Mouse (Mus musculus) liver, embryonic 16.5 days (tissue): ENCODE results near the gene Pxn. TPM values are rescaled to one million over a fixed set of nuclear protein-coding genes. Genes with fewer than 3 reads are reported as not detected.
A peak's percentile ranks its signal among the peaks of the same experiment; 100 is the strongest.
"Not testable (repeated sequence)": the region's sequence is repeated elsewhere in the genome, so short reads cannot be mapped to it uniquely, and the experiment has no call there.

Experiments used
- ATAC-seq: fragments of 200-750 bp; cut with Nextera tagmentation; 2 replicates; pipeline ENCODE4 v1.8.0; 2017; ENCODE audit warnings: low read depth, mild to moderate bottlenecking, moderate number of reproducible peaks, moderate library complexity
- H3K27ac ChIP-seq: fragments of 300-500 bp; sonication (generic); 2 replicates; pipeline ENCODE4 v1.5.1; 2014; ENCODE audit warnings: mild to moderate bottlenecking, low read length
- H3K27me3 ChIP-seq: fragments of 300-500 bp; sonication (generic); 2 replicates; pipeline ENCODE4 v1.6.1; 2014; ENCODE audit warnings: low read depth, low read length, mixed read lengths; ENCODE audit not compliant: control insufficient read depth, insufficient read depth
- H3K36me3 ChIP-seq: fragments of 300-500 bp; sonication (generic); 2 replicates; pipeline ENCODE4 v1.6.1; 2014; ENCODE audit warnings: mild to moderate bottlenecking; ENCODE audit not compliant: control insufficient read depth, insufficient read depth
- H3K4me1 ChIP-seq: fragments of 300-500 bp; sonication (generic); 2 replicates; pipeline ENCODE4 v1.6.1; 2014; ENCODE audit warnings: low read depth, low read length, mixed read lengths; ENCODE audit not compliant: control insufficient read depth
- H3K4me2 ChIP-seq: fragments of 300-500 bp; sonication (generic); 2 replicates; pipeline ENCODE4 v1.6.1; 2014; ENCODE audit warnings: low read depth, low read length, mixed read lengths
- H3K4me3 ChIP-seq: fragments of 300-500 bp; sonication (generic); 2 replicates; pipeline ENCODE4 v1.5.1; 2014; ENCODE audit warnings: low read depth, mild to moderate bottlenecking, low read length
- H3K9ac ChIP-seq: fragments of 300-500 bp; sonication (generic); 2 replicates; pipeline ENCODE4 v1.6.1; 2014; ENCODE audit warnings: low read depth, low read length
- H3K9me3 ChIP-seq: fragments of 300-500 bp; sonication (generic); replicated peaks from 2 replicates; pipeline ENCODE4 v1.6.1; 2016; ENCODE audit warnings: low read length; ENCODE audit not compliant: control insufficient read depth
- WGBS: fragments of 180-500 bp; shearing (Covaris S2); extraction: QIAGEN DNeasy Blood & Tissue Kit; methylation state at CpG from one replicate; pipeline ENCODE4 v1.1.7; 2014; ENCODE audit not compliant: insufficient replicate concordance; 5-methylcytosine and 5-hydroxymethylcytosine counted together
- polyA plus RNA-seq: library from polyadenylated mRNA; unstranded; fragments of >200 nt; fragmentation: Nextera tagmentation; extraction: Ambion mirVana; gene quantifications from 2 replicates; pipeline ENCODE4 v1.2.1, GENCODE M21; 2015

The Pxn gene
- polyA plus RNA-seq, 1 experiment from 2014 or later = 19.1 TPM

GRCm38 (mm10) chr5:115571086-115571485 lies 64.6 kb downstream of the Pxn start:
- no peaks in the 10 kb centered on the region for H3K9me3 ChIP-seq
- ATAC-seq = no peak
- H3K4me3 ChIP-seq = no peak overlapping the region
- H3K27ac ChIP-seq = no peak overlapping the region
- peaks cover 16% of the 10 kb centered on the region for H3K36me3 ChIP-seq
- H3K9ac ChIP-seq = no peak overlapping the region
- H3K27me3 ChIP-seq = no peaks in the 10 kb centered on the region
- H3K4me2 ChIP-seq = no peak overlapping the region
- WGBS = 85% methylated on average over 7 of the region's 7 CpGs
- H3K4me1 ChIP-seq = peaks cover 18% of the 10 kb centered on the region

GRCm38 (mm10) chr5:115572679-115573535 lies 66.4 kb downstream of the Pxn start:
- WGBS = 54% methylated on average over 17 of the region's 17 CpGs
- Histone ChIP-seq H3K27ac (peak overlapping the region; percentile 56; the same call in 1 of the 2 replicates), H3K36me3 (peaks cover 16% of the 10 kb centered on the region), H3K27me3 (no peaks in the 10 kb centered on the region), H3K4me1 (peaks cover 8% of the 10 kb centered on the region), H3K9ac (no peak overlapping the region), H3K9me3 (no peaks in the 10 kb centered on the region), H3K4me2 (no peak overlapping the region), H3K4me3 (no peak overlapping the region)
- peak; percentile 37 for ATAC-seq

GRCm38 (mm10) chr5:115574992-115575391 lies 68.5 kb downstream of the Pxn start:
- Histone ChIP-seq H3K27me3 (no peaks in the 10 kb centered on the region), H3K9me3 (no peaks in the 10 kb centered on the region), H3K4me3 (no peak overlapping the region), H3K36me3 (peaks cover 27% of the 10 kb centered on the region), H3K9ac (no peak overlapping the region), H3K4me2 (no peak overlapping the region), H3K27ac (no peak overlapping the region), H3K4me1 (no peaks in the 10 kb centered on the region)
- no peak for ATAC-seq
- WGBS = 67% methylated on average over 8 of the region's 8 CpGs

- H3K9me3 ChIP-seq, H3K27ac ChIP-seq, H3K4me1 ChIP-seq, H3K9ac ChIP-seq, H3K27me3 ChIP-seq, H3K4me3 ChIP-seq, ATAC-seq, H3K4me2 ChIP-seq: not testable (repeated sequence)
- WGBS = 87% methylated on average over 4 of the region's 4 CpGs
- H3K36me3 ChIP-seq = peaks cover 48% of the 10 kb centered on the region
These were observed 71.2 kb downstream of the Pxn start for GRCm38 (mm10) chr5:115577686-115578085.

GRCm38 (mm10) chr5:115578922-115579321 lies 72.4 kb downstream of the Pxn start:
- no peaks in the 10 kb centered on the region for H3K4me1 ChIP-seq
- peaks cover 5% of the 10 kb centered on the region; the same call in 1 of the 2 replicates for H3K9me3 ChIP-seq
- H3K36me3 ChIP-seq = peaks cover 59% of the 10 kb centered on the region
- H3K27me3 ChIP-seq = no peaks in the 10 kb centered on the region
- H3K4me2 ChIP-seq = no peak overlapping the region
- H3K4me3 ChIP-seq = no peak overlapping the region
- no peak for ATAC-seq
- H3K27ac ChIP-seq = no peak overlapping the region
- WGBS = 88% methylated on average over 14 of the region's 14 CpGs
- no peak overlapping the region for H3K9ac ChIP-seq

GRCm38 (mm10) chr5:115579363-115579762 lies 72.9 kb downstream of the Pxn start:
- no peak overlapping the region for H3K9ac ChIP-seq
- H3K9me3 ChIP-seq = peaks cover 5% of the 10 kb centered on the region; the same call in 1 of the 2 replicates
- no peaks in the 10 kb centered on the region for H3K27me3 ChIP-seq
- H3K4me1 ChIP-seq = no peaks in the 10 kb centered on the region
- 72% methylated on average over 5 of the region's 5 CpGs for WGBS
- H3K4me2 ChIP-seq = no peak overlapping the region
- H3K36me3 ChIP-seq = peaks cover 59% of the 10 kb centered on the region
- no peak for ATAC-seq
- H3K4me3 ChIP-seq = no peak overlapping the region
- H3K27ac ChIP-seq = no peak overlapping the region

- WGBS = 82% methylated on average over 14 of the region's 14 CpGs
- no peaks in the 10 kb centered on the region; the same call in 1 of the 2 replicates for H3K4me1 ChIP-seq
- ATAC-seq = no peak
- H3K4me2 ChIP-seq = no peak overlapping the region
- no peak overlapping the region for H3K9ac ChIP-seq
- H3K36me3 ChIP-seq = peaks cover 58% of the 10 kb centered on the region
- H3K27ac ChIP-seq = no peak overlapping the region
- H3K27me3 ChIP-seq = no peaks in the 10 kb centered on the region
- H3K4me3 ChIP-seq = no peak overlapping the region
- peaks cover 5% of the 10 kb centered on the region; the same call in 1 of the 2 replicates for H3K9me3 ChIP-seq
These were observed 73.9 kb downstream of the Pxn start for GRCm38 (mm10) chr5:115580229-115581001.

- ATAC-seq = no peak
- WGBS = 89% methylated on average over 9 of the region's 9 CpGs
These were observed 75.2 kb downstream of the Pxn start for GRCm38 (mm10) chr5:115581662-115582061.

More at GRCm38 (mm10) chr5:115581662-115582061, 75.2 kb downstream of the Pxn start:
- no peak overlapping the region for H3K4me2 ChIP-seq
- H3K27ac ChIP-seq = no peak overlapping the region
- no peaks in the 10 kb centered on the region; the same call in 1 of the 2 replicates for H3K4me1 ChIP-seq
- no peak overlapping the region for H3K4me3 ChIP-seq
- H3K9ac ChIP-seq = no peak overlapping the region
- peaks cover 55% of the 10 kb centered on the region for H3K36me3 ChIP-seq
- peaks cover 5% of the 10 kb centered on the region; the same call in 1 of the 2 replicates for H3K9me3 ChIP-seq
- no peaks in the 10 kb centered on the region for H3K27me3 ChIP-seq
